Mouse (Mus musculus) central nervous system, embryonic 11.5 days (tissue): Measurements from ENCODE around the gene Gm5134. TPM values are rescaled to one million over a fixed set of nuclear protein-coding genes. Genes with fewer than 3 reads are reported as not detected.

Experiments
- polyA plus RNA-seq: library from polyadenylated mRNA; depleted of rRNA; stranded (reverse); fragments of >200 nt; gene quantifications from 2 replicates; pipeline ENCODE4 v1.2.3, GENCODE M21; 2012; rRNA removed

Gene Gm5134
- 0.05 and 0.11 TPM in 2 replicates for polyA plus RNA-seq

GRCm38 (mm10) chr10:75954381-75954811 is at the start of gene Gm5134:
Gene Gm5134, plus strand, starts transcription at chr10:75954514.

GRCm38 (mm10) chr10:75921026-75921725 is 33.1 kb upstream of the Gm5134 start, which contains the start of gene Smarcb1:
Gene Smarcb1, minus strand, starts transcription at chr10:75921617.

GRCm38 (mm10) chr10:75932891-75933290 is 21.4 kb upstream of the Gm5134 start, which contains the start of gene Chchd10:
Gene Chchd10, plus strand, starts transcription at chr10:75933130.

GRCm38 (mm10) chr10:75935680-75936541 is 18.4 kb upstream of the Gm5134 start, which contains the start of gene Mmp11:
Gene Mmp11, minus strand, starts transcription at chr10:75936496.

GRCm38 (mm10) chr10:75940520-75940919 is 13.8 kb upstream of the Gm5134 start, which contains the start of gene Gm867:
Gene Gm867, minus strand, starts transcription at chr10:75940672.

GRCm38 (mm10) chr10:75942736-75943477 is 11.4 kb upstream of the Gm5134 start, which contains the start of gene Vpreb3:
Gene Vpreb3, plus strand, starts transcription at chr10:75943057.

GRCm38 (mm10) chr10:76032402-76033118 is 78.2 kb downstream of the Gm5134 start, which contains the start of gene Zfp280b:
Gene Zfp280b, plus strand, starts transcription at chr10:76032650.

Other genes with a start within 250 kb of the Gm5134 start
- gene Cabin1, start 190.2 kb upstream of the Gm5134 start, polyA plus RNA-seq: 35.0 and 37.3 TPM in 2 replicates
- 54.7 and 59.6 TPM in 2 replicates for gene Ddt, start 181.1 kb upstream of the Gm5134 start, polyA plus RNA-seq
- gene Gm20441, start 173.6 kb upstream of the Gm5134 start, polyA plus RNA-seq: not detected in 2 replicates
- gene Gstt3, start 173.1 kb upstream of the Gm5134 start, polyA plus RNA-seq: 1.3 and 2.3 TPM in 2 replicates
- 6.6 and 8.6 TPM in 2 replicates for gene Gstt1, start 155.9 kb upstream of the Gm5134 start, polyA plus RNA-seq
- not detected in 2 replicates for gene Gstt4, start 132.0 kb upstream of the Gm5134 start, polyA plus RNA-seq
- 11.9 and 12.5 TPM in 2 replicates for gene Gstt2, start 117.1 kb upstream of the Gm5134 start, polyA plus RNA-seq
- gene Mif, start 94.3 kb upstream of the Gm5134 start, polyA plus RNA-seq: 736 and 1,827 TPM in 2 replicates
- gene Derl3, start 61.1 kb upstream of the Gm5134 start, polyA plus RNA-seq: 2.4 and 3.3 TPM in 2 replicates
- 136 TPM in 2 replicates for gene Smarcb1, start 32.9 kb upstream of the Gm5134 start, polyA plus RNA-seq
- gene Chchd10, start 21.4 kb upstream of the Gm5134 start, polyA plus RNA-seq: 14.2 and 18.3 TPM in 2 replicates
- 36.9 and 51.5 TPM in 2 replicates for gene Mmp11, start 18.0 kb upstream of the Gm5134 start, polyA plus RNA-seq
- 0.59 and 1.6 TPM in 2 replicates for gene Gm867, start 13.8 kb upstream of the Gm5134 start, polyA plus RNA-seq
- gene Vpreb3, start 11.5 kb upstream of the Gm5134 start, polyA plus RNA-seq: not detected in 2 replicates
- gene Zfp280b, start 78.1 kb downstream of the Gm5134 start, polyA plus RNA-seq: 17.7 and 20.8 TPM in 2 replicates
- not detected in 2 replicates for gene Slc5a4b, start 156.4 kb downstream of the Gm5134 start, polyA plus RNA-seq
- gene Slc5a4a, start 192.9 kb downstream of the Gm5134 start, polyA plus RNA-seq: 0.02 and 0.04 TPM in 2 replicates